Mouse (Mus musculus) heart, postnatal 36 days (tissue): Measurements from ENCODE around the gene Ube2z. TPM values are rescaled to one million over a fixed set of nuclear protein-coding genes. Genes with fewer than 3 reads are reported as not detected.

Experiments used
- DNase-seq, 2 experiments: peaks; one replicate each; pipeline ENCODE4 v3.0.0; 2021 to 2022
- intact Hi-C: fragments of 180-260 bp; cut with DNase I; formaldehyde crosslinking; loops from one replicate; pipeline ENCODE4 v1.15.1; 2025
- total RNA-seq, 2 experiments: library from RNA; stranded (reverse); gene quantifications; 2 replicates each; pipeline ENCODE4 v1.2.3; 2021

Gene Ube2z
- total RNA-seq, 2 experiments from 2014 or later: 30.7 to 32.1 TPM

- DNase-seq: no peak
- intact Hi-C loops: no loop called here
These were observed 49.8 kb downstream of the Ube2z start for GRCm38 (mm10) chr11:96015421-96015820.

DNA sequence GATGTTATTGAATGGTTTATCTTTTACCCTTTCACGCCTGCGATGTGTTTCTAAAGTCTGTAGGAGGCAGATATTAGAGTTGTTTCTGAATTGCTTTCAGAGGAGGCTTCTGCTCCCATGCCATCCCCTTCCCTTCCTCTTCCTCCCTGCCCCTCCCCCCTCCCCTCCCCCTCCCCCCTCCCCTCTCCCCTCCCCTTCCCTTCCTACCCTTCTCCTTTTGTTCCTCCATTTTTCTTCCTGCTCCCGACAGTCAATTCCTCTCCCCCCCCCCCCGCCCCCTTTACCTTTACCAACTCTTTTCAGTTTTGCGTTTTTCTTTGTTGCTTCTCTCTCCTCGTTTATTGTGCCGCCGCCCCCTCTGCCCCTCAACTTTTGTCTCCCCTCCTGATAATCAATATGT, 53.2 kb downstream of the Ube2z start:
- no peak for DNase-seq
- intact Hi-C loops: loop anchor here (5.0 kb wide), 1 partner anchor 190 kb away; no protein-coding TSS in a partner anchor

- intact Hi-C loops: loop anchor here (2.0 to 5.0 kb wide), 2 partner anchors 26 to 273 kb away; partner anchors contain the start of genes Hoxb8 and Snf8
- no peak for DNase-seq
These were observed 56.4 kb downstream of the Ube2z start for GRCm38 (mm10) chr11:96008827-96009226.

- DNase-seq: peak; percentile 14 to 63
- intact Hi-C loops: loop anchor here (2.0 to 5.0 kb wide), 2 partner anchors 27 to 275 kb away; partner anchors contain the start of genes Hoxb8 and Snf8
These were observed 57.5 kb downstream of the Ube2z start for GRCm38 (mm10) chr11:96007516-96008235.

DNA sequence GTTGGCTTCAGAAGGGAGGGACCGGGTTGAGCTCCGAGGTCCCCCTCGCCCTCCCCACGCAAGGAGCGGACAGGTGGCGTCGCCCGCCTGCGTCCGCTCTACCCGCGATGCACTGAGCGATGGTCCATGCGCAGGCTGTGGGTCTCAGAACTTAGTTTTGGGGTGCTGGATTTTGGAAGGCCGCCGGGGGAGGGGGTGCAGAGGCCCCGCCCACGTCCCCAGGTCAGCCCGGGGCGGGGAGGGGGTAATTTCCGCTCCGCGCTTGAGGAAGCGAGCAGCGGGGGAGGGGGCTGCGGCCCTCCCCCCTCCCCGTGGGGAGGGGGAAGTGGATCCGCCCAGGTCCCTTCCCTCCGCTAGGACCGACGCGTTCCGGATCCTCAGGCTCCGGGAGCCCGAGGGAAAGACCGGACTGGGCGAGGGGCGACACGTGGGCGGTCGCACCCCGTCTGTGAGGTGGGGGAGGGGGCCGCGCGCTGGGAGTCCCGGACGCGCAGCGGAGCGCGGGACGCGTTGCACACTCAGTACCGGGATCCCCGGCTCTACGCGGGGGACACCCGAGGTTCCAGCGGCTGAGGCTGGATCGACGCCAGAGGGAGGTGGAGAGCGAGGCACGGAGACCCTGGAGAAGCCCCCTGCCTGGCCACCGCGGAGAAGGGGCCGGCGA, 58.2 kb downstream of the Ube2z start:
- intact Hi-C loops: loop anchor here (5.0 kb wide), 1 partner anchor 275 kb away; the partner anchor contains the start of gene Hoxb8

GRCm38 (mm10) chr11:96006367-96006851, 58.8 kb downstream of the Ube2z start:
- intact Hi-C loops: loop anchor here (5.0 kb wide), 1 partner anchor 276 kb away; the partner anchor contains the start of gene Hoxb8
- peak; percentile 25 to 55 for DNase-seq

More for the DNA sequence above, 58.2 kb downstream of the Ube2z start:
- DNase-seq: peak; percentile 36 to 47

DNA sequence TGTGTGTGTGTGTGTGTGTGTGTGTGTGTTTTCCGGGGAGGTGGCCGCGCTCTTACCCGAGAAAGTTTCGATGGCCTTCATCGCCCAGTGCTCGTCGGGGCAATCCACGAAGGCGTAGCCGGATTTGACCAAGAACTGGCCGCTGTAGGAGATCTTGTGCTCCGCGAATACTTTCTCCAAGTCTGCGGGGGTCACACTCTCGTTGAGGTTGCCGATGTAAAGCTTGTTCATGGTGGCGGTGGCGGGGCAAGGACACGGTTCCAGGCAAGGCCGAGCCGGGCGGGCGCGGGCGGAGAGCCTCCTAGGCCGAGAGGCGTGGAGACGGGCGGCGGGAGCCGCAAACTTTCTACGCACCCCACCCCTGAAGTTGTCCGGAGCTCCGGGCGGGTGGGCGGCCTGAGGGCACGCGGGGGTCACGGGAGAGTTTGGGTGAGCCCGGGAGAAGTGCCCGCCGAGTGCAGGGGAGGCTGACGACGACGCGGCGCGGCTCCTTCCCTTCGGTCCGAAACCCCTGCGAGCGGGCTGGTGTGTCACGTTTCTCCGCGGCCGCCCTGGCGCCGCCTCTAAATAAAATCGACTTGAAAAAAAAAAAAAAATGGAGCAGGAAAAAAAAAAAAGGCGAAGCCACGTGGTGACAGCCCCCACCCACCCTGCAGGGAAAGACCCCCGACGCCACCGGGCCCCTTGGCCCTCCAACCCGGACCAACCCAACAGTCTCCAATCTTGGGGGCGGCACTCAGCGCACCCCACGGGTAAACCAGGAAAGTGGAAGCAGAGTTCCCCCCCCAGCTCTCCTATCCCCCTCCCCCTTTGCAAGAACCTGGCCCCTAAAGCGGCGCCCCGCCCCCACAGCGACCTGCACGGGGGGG, 59.6 kb downstream of the Ube2z start, which contains the start of gene Igf2bp1:
TSS of gene Igf2bp1 (minus strand) at position 538 of the 869 bp plus-strand sequence.
- intact Hi-C loops: loop anchor here (5.0 kb wide), 1 partner anchor 277 kb away; the partner anchor contains the start of gene Hoxb8
- DNase-seq: peak; percentile 46 to 67

- intact Hi-C loops: loop anchor here (5.0 kb wide), 1 partner anchor 277 kb away; the partner anchor contains the start of gene Hoxb8
- peak in 1 of 2 experiments; percentile 30 for DNase-seq
These were observed 60.3 kb downstream of the Ube2z start for GRCm38 (mm10) chr11:96004793-96005402.

DNA sequence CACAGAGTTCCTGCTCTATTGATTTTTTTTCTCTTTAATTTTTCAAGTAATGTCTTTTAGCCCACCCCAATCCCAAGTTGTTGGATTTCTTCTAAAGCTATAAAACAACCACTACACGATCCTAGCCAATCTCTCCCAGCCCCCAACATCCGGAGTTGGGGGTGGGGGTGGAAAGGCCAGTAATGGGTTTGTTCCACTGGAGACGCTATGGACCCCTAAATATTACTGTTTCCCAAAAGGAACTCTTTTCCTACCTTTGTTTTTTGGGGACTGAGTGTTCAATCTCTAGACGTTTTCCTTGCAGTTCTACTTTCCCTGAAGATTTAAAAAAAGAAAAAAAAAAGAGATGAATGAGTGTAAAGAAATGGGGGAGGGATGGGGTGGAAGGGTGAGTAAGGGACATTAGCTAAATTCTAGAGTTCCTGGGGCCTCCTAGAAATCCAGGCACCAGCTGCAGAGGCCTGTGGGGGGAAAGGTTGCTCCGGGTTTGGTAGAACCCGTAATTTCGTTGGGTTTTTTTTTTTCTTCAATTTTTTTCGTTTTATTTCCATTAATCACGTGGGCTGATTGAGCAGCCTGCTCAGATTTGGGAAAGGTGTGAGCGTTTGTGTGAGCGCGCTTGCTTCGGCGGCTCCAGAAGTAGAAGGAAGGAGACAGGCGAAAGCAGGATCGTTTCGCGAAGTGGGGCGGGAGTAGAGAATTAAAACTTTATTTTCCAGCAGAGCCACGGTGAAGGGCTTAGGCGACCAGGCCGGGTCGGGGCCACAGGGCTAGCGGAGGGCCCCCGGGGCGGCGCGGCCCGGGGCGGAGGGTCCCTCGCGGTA, 61.0 kb downstream of the Ube2z start:
- peak in 1 of 2 experiments; percentile 44 for DNase-seq

GRCm38 (mm10) chr11:96003100-96003900, 61.9 kb downstream of the Ube2z start:
- intact Hi-C loops: no loop called here
- no peak for DNase-seq

More for the DNA sequence above, 61.0 kb downstream of the Ube2z start:
- intact Hi-C loops: no loop called here

Other genes with a start within 250 kb of the Ube2z start
- gene Phospho1, start 240.9 kb downstream of the Ube2z start, total RNA-seq: 100 to 1,000 TPM; 174 to 180 TPM
- 10 to 100 TPM; 15.3 to 23.5 TPM for gene Gngt2, start 228.2 kb downstream of the Ube2z start, total RNA-seq
- gene Abi3, start 222.9 kb downstream of the Ube2z start, total RNA-seq: 10 to 100 TPM in 1 of 2 experiments, 1 to 10 TPM in 1; 9.3 to 13.7 TPM
- not detected for gene B4galnt2, start 150.5 kb downstream of the Ube2z start, total RNA-seq
- under 1 TPM; 0.08 to 0.17 TPM for gene Igf2bp1, start 59.4 kb downstream of the Ube2z start, total RNA-seq
- not detected for gene Gip, start 40.8 kb downstream of the Ube2z start, total RNA-seq
- gene Snf8, start 30.5 kb downstream of the Ube2z start, total RNA-seq: 10 to 100 TPM; 44.1 to 46.2 TPM
- gene Atp5g1, start 10.3 kb upstream of the Ube2z start, total RNA-seq: 1,000 to 10,000 TPM; 3,285 to 3,604 TPM
- gene Calcoco2, start 46.6 kb upstream of the Ube2z start, total RNA-seq: not detected
- not detected for gene Ttll6, start 68.4 kb upstream of the Ube2z start, total RNA-seq
- gene Hoxb13, start 128.9 kb upstream of the Ube2z start, total RNA-seq: not detected
- not detected for gene Hoxb9, start 206.1 kb upstream of the Ube2z start, total RNA-seq
- not detected for gene Hoxb8, start 216.5 kb upstream of the Ube2z start, total RNA-seq
- not detected for gene Hoxb7, start 221.2 kb upstream of the Ube2z start, total RNA-seq
- gene Hoxb6, start 227.1 kb upstream of the Ube2z start, total RNA-seq: not detected
- under 1 TPM; 0.19 to 0.22 TPM for gene Hoxb5, start 237.9 kb upstream of the Ube2z start, total RNA-seq